Mouse (Mus musculus): ENCODE results near the gene Kcnk1. TPM values are rescaled to one million over a fixed set of nuclear protein-coding genes. Genes with fewer than 3 reads are reported as not detected.
A peak's percentile ranks its signal among the peaks of the same experiment; 100 is the strongest.

Kcnk1 gene
- polyA plus RNA-seq, 1 experiment from 2014 or later = 63.8 TPM

GRCm38 (mm10) chr8:125986999-125987589, 7.9 kb upstream of the Kcnk1 start:
- ATAC-seq (ENCODE audit: insufficient read depth, low FRiP score) = no peak
- no peak overlapping the region for H3K9ac ChIP-seq (ENCODE audit: low read length)
- no peaks in the 10 kb centered on the region for H3K36me3 ChIP-seq (ENCODE audit: control insufficient read depth, insufficient read depth, low read length)
- no peak overlapping the region for H3K27ac ChIP-seq (ENCODE audit: low read length)
- H3K27me3 ChIP-seq (ENCODE audit: control insufficient read depth, insufficient read depth, low read length) = no peaks in the 10 kb centered on the region; the same call in 1 of the 2 replicates
- H3K4me3 ChIP-seq (replicated peaks; ENCODE audit: low read length) = no peak overlapping the region
- no peak overlapping the region for H3K4me2 ChIP-seq (ENCODE audit: low read depth, low read length)
- H3K9me3 ChIP-seq (replicated peaks; ENCODE audit: control insufficient read depth, low read length) = no peaks in the 10 kb centered on the region
- no peaks in the 10 kb centered on the region for H3K4me1 ChIP-seq (ENCODE audit: control insufficient read depth, insufficient read depth, low read length)
- WGBS = 57% methylated on average over 6 of the region's 6 CpGs

GRCm38 (mm10) chr8:125987996-125988395, 7.0 kb upstream of the Kcnk1 start:
- no peak overlapping the region for H3K9ac ChIP-seq (ENCODE audit: low read length)
- no peak for ATAC-seq (ENCODE audit: insufficient read depth, low FRiP score)
- no peak overlapping the region for H3K4me3 ChIP-seq (replicated peaks; ENCODE audit: low read length)
- no peaks in the 10 kb centered on the region for H3K4me1 ChIP-seq (ENCODE audit: control insufficient read depth, insufficient read depth, low read length)
- no peak overlapping the region for H3K27ac ChIP-seq (ENCODE audit: low read length)
- no peaks in the 10 kb centered on the region for H3K9me3 ChIP-seq (replicated peaks; ENCODE audit: control insufficient read depth, low read length)
- no peak overlapping the region for H3K4me2 ChIP-seq (ENCODE audit: low read depth, low read length)
- 30% methylated on average over 2 of the region's 2 CpGs for WGBS
- no peaks in the 10 kb centered on the region; the same call in 1 of the 2 replicates for H3K27me3 ChIP-seq (ENCODE audit: control insufficient read depth, insufficient read depth, low read length)
- H3K36me3 ChIP-seq (ENCODE audit: control insufficient read depth, insufficient read depth, low read length) = no peaks in the 10 kb centered on the region

- Histone ChIP-seq H3K36me3 (ENCODE audit: control insufficient read depth, insufficient read depth, low read length) (no peaks in the 10 kb centered on the region), H3K4me2 (ENCODE audit: low read depth, low read length) (no peak overlapping the region), H3K27me3 (ENCODE audit: control insufficient read depth, insufficient read depth, low read length) (peaks cover 8% of the 10 kb centered on the region), H3K4me1 (ENCODE audit: control insufficient read depth, insufficient read depth, low read length) (no peaks in the 10 kb centered on the region; the same call in 1 of the 2 replicates), H3K27ac (ENCODE audit: low read length) (no peak overlapping the region), H3K9me3 (replicated peaks; ENCODE audit: control insufficient read depth, low read length) (no peaks in the 10 kb centered on the region), H3K4me3 (replicated peaks; ENCODE audit: low read length) (no peak overlapping the region), H3K9ac (ENCODE audit: low read length) (no peak overlapping the region)
- ATAC-seq (ENCODE audit: insufficient read depth, low FRiP score) = no peak
- 37% methylated on average over 9 of the region's 9 CpGs for WGBS
Observed at GRCm38 (mm10) chr8:125993636-125994035, 1.3 kb upstream of the Kcnk1 start.

- 21% methylated on average over 14 of the region's 14 CpGs for WGBS
- H3K4me3 ChIP-seq (replicated peaks; ENCODE audit: low read length) = peak overlapping the region; percentile 67
- H3K4me1 ChIP-seq (ENCODE audit: control insufficient read depth, insufficient read depth, low read length) = peaks cover 6% of the 10 kb centered on the region; the same call in 1 of the 2 replicates
- peak overlapping the region; percentile 93 for H3K27ac ChIP-seq (ENCODE audit: low read length)
- peaks cover 8% of the 10 kb centered on the region; the same call in 1 of the 2 replicates for H3K27me3 ChIP-seq (ENCODE audit: control insufficient read depth, insufficient read depth, low read length)
- peak overlapping the region; percentile 72 for H3K4me2 ChIP-seq (ENCODE audit: low read depth, low read length)
- no peaks in the 10 kb centered on the region for H3K36me3 ChIP-seq (ENCODE audit: control insufficient read depth, insufficient read depth, low read length)
- ATAC-seq (ENCODE audit: insufficient read depth, low FRiP score) = peak; percentile 52; the same call in 1 of the 2 replicates
- H3K9me3 ChIP-seq (replicated peaks; ENCODE audit: control insufficient read depth, low read length) = no peaks in the 10 kb centered on the region
- H3K9ac ChIP-seq (ENCODE audit: low read length) = peak overlapping the region; percentile 70
Observed at GRCm38 (mm10) chr8:125996031-125996839, 1.3 kb downstream of the Kcnk1 start.

GRCm38 (mm10) chr8:125996980-125997379, 2.0 kb downstream of the Kcnk1 start:
- peak overlapping the region; percentile 72 for H3K4me2 ChIP-seq (ENCODE audit: low read depth, low read length)
- H3K27me3 ChIP-seq (ENCODE audit: control insufficient read depth, insufficient read depth, low read length) = peaks cover 8% of the 10 kb centered on the region; the same call in 1 of the 2 replicates
- H3K27ac ChIP-seq (ENCODE audit: low read length) = peak overlapping the region; percentile 93
- H3K4me1 ChIP-seq (ENCODE audit: control insufficient read depth, insufficient read depth, low read length) = peaks cover 6% of the 10 kb centered on the region; the same call in 1 of the 2 replicates
- 21% methylated on average over 6 of the region's 6 CpGs for WGBS
- no peaks in the 10 kb centered on the region for H3K9me3 ChIP-seq (replicated peaks; ENCODE audit: control insufficient read depth, low read length)
- ATAC-seq (ENCODE audit: insufficient read depth, low FRiP score) = peak; percentile 59; the same call in 1 of the 2 replicates
- H3K4me3 ChIP-seq (replicated peaks; ENCODE audit: low read length) = peak overlapping the region; percentile 67
- peak overlapping the region; percentile 70 for H3K9ac ChIP-seq (ENCODE audit: low read length)
- H3K36me3 ChIP-seq (ENCODE audit: control insufficient read depth, insufficient read depth, low read length) = no peaks in the 10 kb centered on the region

GRCm38 (mm10) chr8:125997550-125997949, 2.6 kb downstream of the Kcnk1 start:
- Histone ChIP-seq H3K4me3 (replicated peaks; ENCODE audit: low read length) (peak overlapping the region; percentile 67), H3K27me3 (ENCODE audit: control insufficient read depth, insufficient read depth, low read length) (peaks cover 8% of the 10 kb centered on the region; the same call in 1 of the 2 replicates)
- WGBS = 54% methylated on average over 5 of the region's 5 CpGs

GRCm38 (mm10) chr8:125999842-126000395, 4.9 kb downstream of the Kcnk1 start:
- no peaks in the 10 kb centered on the region for H3K36me3 ChIP-seq (ENCODE audit: control insufficient read depth, insufficient read depth, low read length)
- peaks cover 7% of the 10 kb centered on the region; the same call in 1 of the 2 replicates for H3K27me3 ChIP-seq (ENCODE audit: control insufficient read depth, insufficient read depth, low read length)
- peaks cover 6% of the 10 kb centered on the region; the same call in 1 of the 2 replicates for H3K4me1 ChIP-seq (ENCODE audit: control insufficient read depth, insufficient read depth, low read length)
- H3K9me3 ChIP-seq (replicated peaks; ENCODE audit: control insufficient read depth, low read length) = no peaks in the 10 kb centered on the region
- 60% methylated on average over 7 of the region's 7 CpGs for WGBS
- no peak overlapping the region for H3K9ac ChIP-seq (ENCODE audit: low read length)
- H3K4me3 ChIP-seq (replicated peaks; ENCODE audit: low read length) = no peak overlapping the region
- H3K27ac ChIP-seq (ENCODE audit: low read length) = peak overlapping the region; percentile 46
- no peak for ATAC-seq (ENCODE audit: insufficient read depth, low FRiP score)
- no peak overlapping the region for H3K4me2 ChIP-seq (ENCODE audit: low read depth, low read length)

More at GRCm38 (mm10) chr8:125997550-125997949, 2.6 kb downstream of the Kcnk1 start:
- no peak for ATAC-seq (ENCODE audit: insufficient read depth, low FRiP score)
- Histone ChIP-seq H3K9me3 (replicated peaks; ENCODE audit: control insufficient read depth, low read length) (no peaks in the 10 kb centered on the region), H3K36me3 (ENCODE audit: control insufficient read depth, insufficient read depth, low read length) (no peaks in the 10 kb centered on the region), H3K4me1 (ENCODE audit: control insufficient read depth, insufficient read depth, low read length) (peaks cover 6% of the 10 kb centered on the region; the same call in 1 of the 2 replicates), H3K4me2 (ENCODE audit: low read depth, low read length) (peak overlapping the region; percentile 72), H3K9ac (ENCODE audit: low read length) (peak overlapping the region; percentile 47; the same call in 1 of the 2 replicates), H3K27ac (ENCODE audit: low read length) (peak overlapping the region; percentile 93)

GRCm38 (mm10) chr8:126003546-126003945, 8.6 kb downstream of the Kcnk1 start:
- Histone ChIP-seq H3K9ac (ENCODE audit: low read length) (no peak overlapping the region), H3K9me3 (replicated peaks; ENCODE audit: control insufficient read depth, low read length) (no peaks in the 10 kb centered on the region), H3K27me3 (ENCODE audit: control insufficient read depth, insufficient read depth, low read length) (no peaks in the 10 kb centered on the region), H3K4me3 (replicated peaks; ENCODE audit: low read length) (no peak overlapping the region), H3K4me2 (ENCODE audit: low read depth, low read length) (no peak overlapping the region), H3K36me3 (ENCODE audit: control insufficient read depth, insufficient read depth, low read length) (no peaks in the 10 kb centered on the region), H3K27ac (ENCODE audit: low read length) (no peak overlapping the region), H3K4me1 (ENCODE audit: control insufficient read depth, insufficient read depth, low read length) (peaks cover 10% of the 10 kb centered on the region; the same call in 1 of the 2 replicates)
- ATAC-seq (ENCODE audit: insufficient read depth, low FRiP score) = no peak
- WGBS = 85% methylated on average over 6 of the region's 6 CpGs
